Mouse (Mus musculus): ENCODE results near the gene Lrba. TPM values are rescaled to one million over a fixed set of nuclear protein-coding genes. Genes with fewer than 3 reads are reported as not detected.

Lrba gene
- total and polyA plus RNA-seq, 3 experiments: 12.3 to 22.6 (median 13.8) TPM

DNA sequence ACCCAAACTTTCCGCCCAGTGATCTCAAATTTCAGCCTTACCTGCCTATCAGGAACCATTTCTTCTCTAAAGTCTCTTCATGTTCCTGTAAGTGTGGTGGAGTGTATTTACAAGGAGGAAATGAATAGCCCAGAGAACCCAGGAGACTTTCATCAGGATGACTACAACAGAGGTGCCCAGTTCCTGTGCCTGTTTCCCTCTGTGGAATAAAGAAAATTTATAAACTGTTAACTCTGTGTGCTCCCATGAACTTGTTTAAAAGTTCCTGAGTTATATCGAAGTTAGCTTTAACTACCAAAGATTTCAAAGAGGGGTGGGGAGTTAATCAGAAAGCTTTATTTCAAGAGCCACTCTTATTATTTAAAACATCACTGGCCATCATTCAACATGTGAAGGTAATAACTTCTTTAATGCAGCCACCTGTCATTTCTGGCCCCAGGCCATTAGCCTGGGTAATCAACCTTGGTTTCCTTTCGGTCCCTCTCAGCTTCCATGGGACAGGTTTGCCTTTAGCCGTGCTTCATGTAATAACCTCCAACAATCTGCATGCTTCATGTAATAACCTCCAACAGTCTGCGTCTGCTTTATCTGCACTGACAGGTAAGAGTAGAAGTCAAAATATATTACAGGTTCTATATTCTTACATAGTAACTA, 36.6 kb upstream of the Lrba start:
- DNase-seq (ENCODE audit: extremely low read depth): no peak
- H3K36me3 ChIP-seq (replicated peaks in 1 of 2; ENCODE audit: control insufficient read depth in 1 of 2, insufficient read depth in 1 of 2, low read length in 1 of 2): no peaks in the 10 kb centered on the region
- H3K4me3 ChIP-seq (replicated peaks in 1 of 3; ENCODE audit: low read depth in 2 of 3, low read length in 2 of 3, poor library complexity in 1 of 3): no peak overlapping the region
- H3K4me2 ChIP-seq (ENCODE audit: insufficient read depth, low read depth, poor library complexity, severe bottlenecking): no peak overlapping the region
- H3K9me3 ChIP-seq (replicated peaks; ENCODE audit: low read length): no peaks in the 10 kb centered on the region
- H3K27ac ChIP-seq (ENCODE audit: insufficient read depth, low read depth): no peak overlapping the region
- H3K27me3 ChIP-seq (replicated peaks): no peaks in the 10 kb centered on the region
- in situ Hi-C loops (cut with MboI; ENCODE audit: low pct_ligation_motif_present, low pct_unique_long_range_greater_than_20kb, low sequenced_read_pairs): no loop called here
- no peaks in the 10 kb centered on the region; a peak in 1 of 4 replicates for H3K4me1 ChIP-seq (ENCODE audit: control insufficient read depth in 1 of 2, insufficient read depth in 2 of 2)
- dilution Hi-C loops (cut with MboI; ENCODE audit: extremely low pct_ligation_motif_present, extremely low pct_unique_long_range_greater_than_20kb, low sequenced_read_pairs): no loop called here
- no peak overlapping the region for H3K9ac ChIP-seq (ENCODE audit: insufficient read depth, low read depth)
- H3K79me2 ChIP-seq (replicated peaks; ENCODE audit: control insufficient read depth, extremely low read depth, insufficient read depth, poor library complexity, severe bottlenecking): no peaks in the 10 kb centered on the region
- TF ChIP-seq ELF1 (IDR thresholded peaks at IDR 0.05; ENCODE audit: low read depth, low read length): no peak

- Histone ChIP-seq H3K79me2 (replicated peaks; ENCODE audit: control insufficient read depth, extremely low read depth, insufficient read depth, poor library complexity, severe bottlenecking) (no peaks in the 10 kb centered on the region), H3K4me3 (replicated peaks in 1 of 3; ENCODE audit: low read depth in 2 of 3, low read length in 2 of 3, poor library complexity in 1 of 3) (no peak overlapping the region), H3K4me2 (ENCODE audit: insufficient read depth, low read depth, poor library complexity, severe bottlenecking) (no peak overlapping the region), H3K36me3 (replicated peaks in 1 of 2; ENCODE audit: control insufficient read depth in 1 of 2, insufficient read depth in 1 of 2, low read length in 1 of 2) (no peaks in the 10 kb centered on the region), H3K4me1 (ENCODE audit: control insufficient read depth in 1 of 2, insufficient read depth in 2 of 2) (peaks cover 2 to 4% of the 10 kb centered on the region in 2 experiments; a peak in 2 of 4 replicates), H3K9me3 (replicated peaks; ENCODE audit: low read length) (no peaks in the 10 kb centered on the region), H3K27ac (ENCODE audit: insufficient read depth, low read depth) (no peak overlapping the region), H3K27me3 (replicated peaks) (no peaks in the 10 kb centered on the region), H3K9ac (ENCODE audit: insufficient read depth, low read depth) (no peak overlapping the region)
- no peak for DNase-seq (ENCODE audit: extremely low read depth)
- dilution Hi-C loops (cut with MboI; ENCODE audit: extremely low pct_ligation_motif_present, extremely low pct_unique_long_range_greater_than_20kb, low sequenced_read_pairs): no loop called here
- TF ChIP-seq MAFK (IDR thresholded peaks at IDR 0.05; ENCODE audit: insufficient replicate concordance, low read length) (no peak), CTCF (conservative IDR thresholded peaks at IDR 0.05 in 1 of 2, IDR thresholded peaks at IDR 0.05 in 1 of 2; ENCODE audit: low read depth in 2 of 2, low read length in 2 of 2) (no peak), POLR2A (IDR thresholded peaks at IDR 0.05; ENCODE audit: low read depth, low read length) (no peak), SIN3A (IDR thresholded peaks at IDR 0.05; ENCODE audit: low read length) (no peak), USF2 (conservative IDR thresholded peaks at IDR 0.05; ENCODE audit: low read depth, low read length) (no peak), TCF12 (IDR thresholded peaks at IDR 0.05; ENCODE audit: low read depth, low read length) (no peak), PAX5 (IDR thresholded peaks at IDR 0.05; ENCODE audit: low read length) (no peak), JUN (IDR thresholded peaks at IDR 0.05; ENCODE audit: insufficient read depth, low read depth, low read length) (no peak), UBTF (IDR thresholded peaks at IDR 0.05; ENCODE audit: low read depth, low read length) (no peak), CHD2 (IDR thresholded peaks at IDR 0.05; ENCODE audit: low read length) (no peak), ZMIZ1 (IDR thresholded peaks at IDR 0.05; ENCODE audit: low read depth, low read length) (no peak), CHD1 (IDR thresholded peaks at IDR 0.05; ENCODE audit: low read depth, low read length) (no peak), ELF1 (IDR thresholded peaks at IDR 0.05; ENCODE audit: low read depth, low read length) (no peak), GABPA (IDR thresholded peaks at IDR 0.05; ENCODE audit: insufficient replicate concordance, low read depth, low read length) (no peak)
- in situ Hi-C loops (cut with MboI; ENCODE audit: low pct_ligation_motif_present, low pct_unique_long_range_greater_than_20kb, low sequenced_read_pairs): no loop called here
Measured at GRCm38 (mm10) chr3:86195981-86196380, 28.5 kb upstream of the Lrba start.

DNA sequence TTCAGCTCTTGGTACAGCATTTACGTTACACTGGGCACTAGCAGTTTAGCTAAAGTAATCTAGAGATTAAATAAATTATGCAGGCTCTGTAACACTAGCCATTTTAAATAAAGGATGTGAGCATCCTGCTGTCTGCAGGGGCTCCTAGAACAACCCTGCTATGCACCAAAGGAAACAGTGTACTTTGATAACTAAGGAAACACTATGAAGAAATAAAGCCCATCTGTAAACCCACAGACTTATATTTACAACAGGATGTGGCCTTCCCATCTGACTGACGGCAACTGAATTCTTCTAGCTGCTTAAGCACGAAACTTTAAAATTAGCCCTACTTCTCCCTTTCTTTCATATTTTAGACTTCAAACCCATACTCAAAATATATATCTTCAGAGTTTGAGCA, 28.0 kb upstream of the Lrba start:
- H3K4me3 ChIP-seq (replicated peaks in 1 of 3; ENCODE audit: low read depth in 2 of 3, low read length in 2 of 3, poor library complexity in 1 of 3): no peak overlapping the region
- no peaks in the 10 kb centered on the region for H3K27me3 ChIP-seq (replicated peaks)
- H3K9ac ChIP-seq (ENCODE audit: insufficient read depth, low read depth): no peak overlapping the region
- no peaks in the 10 kb centered on the region for H3K9me3 ChIP-seq (replicated peaks; ENCODE audit: low read length)
- in situ Hi-C loops (cut with MboI; ENCODE audit: low pct_ligation_motif_present, low pct_unique_long_range_greater_than_20kb, low sequenced_read_pairs) (no loop called here), dilution Hi-C loops (cut with MboI; ENCODE audit: extremely low pct_ligation_motif_present, extremely low pct_unique_long_range_greater_than_20kb, low sequenced_read_pairs) (no loop called here)
- no peaks in the 10 kb centered on the region for H3K36me3 ChIP-seq (replicated peaks in 1 of 2; ENCODE audit: control insufficient read depth in 1 of 2, insufficient read depth in 1 of 2, low read length in 1 of 2)
- TF ChIP-seq ZKSCAN1 (IDR thresholded peaks at IDR 0.05; ENCODE audit: borderline replicate concordance, low read depth, low read length) (no peak), USF2 (conservative IDR thresholded peaks at IDR 0.05; ENCODE audit: low read depth, low read length) (no peak), E2F4 (IDR thresholded peaks at IDR 0.05; ENCODE audit: insufficient replicate concordance, low read depth, low read length) (no peak), EP300 (IDR thresholded peaks at IDR 0.05; ENCODE audit: low read length) (no peak), IRF4 (IDR thresholded peaks at IDR 0.05; ENCODE audit: low read depth, low read length) (no peak), NRF1 (IDR thresholded peaks at IDR 0.05; ENCODE audit: low read depth, low read length) (no peak), GABPA (IDR thresholded peaks at IDR 0.05; ENCODE audit: insufficient replicate concordance, low read depth, low read length) (no peak), MAZ (IDR thresholded peaks at IDR 0.05; ENCODE audit: low read depth, low read length) (no peak), TBP (conservative IDR thresholded peaks at IDR 0.05; ENCODE audit: low read depth, low read length) (no peak), HCFC1 (IDR thresholded peaks at IDR 0.05; ENCODE audit: low read depth, low read length) (no peak), ZNF384 (IDR thresholded peaks at IDR 0.05; ENCODE audit: low read depth, low read length) (no peak), NELFE (IDR thresholded peaks at IDR 0.05; ENCODE audit: low read depth, low read length) (no peak), POLR2AphosphoS2 (IDR thresholded peaks at IDR 0.05; ENCODE audit: low read depth, low read length) (no peak), MAX (IDR thresholded peaks at IDR 0.05; ENCODE audit: low read length) (no peak)
- no peak overlapping the region for H3K4me2 ChIP-seq (ENCODE audit: insufficient read depth, low read depth, poor library complexity, severe bottlenecking)
- H3K4me1 ChIP-seq (ENCODE audit: control insufficient read depth in 1 of 2, insufficient read depth in 2 of 2): peaks cover 2 to 4% of the 10 kb centered on the region in 2 experiments; a peak in 2 of 4 replicates
- H3K27ac ChIP-seq (ENCODE audit: insufficient read depth, low read depth): no peak overlapping the region
- H3K79me2 ChIP-seq (replicated peaks; ENCODE audit: control insufficient read depth, extremely low read depth, insufficient read depth, poor library complexity, severe bottlenecking): no peaks in the 10 kb centered on the region
- DNase-seq (ENCODE audit: extremely low read depth): no peak

Measured in CH12.LX (cell line).